Mouse (Mus musculus): ENCODE results near the gene Agbl4. TPM values are rescaled to one million over a fixed set of nuclear protein-coding genes. Genes with fewer than 3 reads are reported as not detected.

The Agbl4 gene
- polyA plus RNA-seq, 1 experiment, result 79.8 TPM

DNA sequence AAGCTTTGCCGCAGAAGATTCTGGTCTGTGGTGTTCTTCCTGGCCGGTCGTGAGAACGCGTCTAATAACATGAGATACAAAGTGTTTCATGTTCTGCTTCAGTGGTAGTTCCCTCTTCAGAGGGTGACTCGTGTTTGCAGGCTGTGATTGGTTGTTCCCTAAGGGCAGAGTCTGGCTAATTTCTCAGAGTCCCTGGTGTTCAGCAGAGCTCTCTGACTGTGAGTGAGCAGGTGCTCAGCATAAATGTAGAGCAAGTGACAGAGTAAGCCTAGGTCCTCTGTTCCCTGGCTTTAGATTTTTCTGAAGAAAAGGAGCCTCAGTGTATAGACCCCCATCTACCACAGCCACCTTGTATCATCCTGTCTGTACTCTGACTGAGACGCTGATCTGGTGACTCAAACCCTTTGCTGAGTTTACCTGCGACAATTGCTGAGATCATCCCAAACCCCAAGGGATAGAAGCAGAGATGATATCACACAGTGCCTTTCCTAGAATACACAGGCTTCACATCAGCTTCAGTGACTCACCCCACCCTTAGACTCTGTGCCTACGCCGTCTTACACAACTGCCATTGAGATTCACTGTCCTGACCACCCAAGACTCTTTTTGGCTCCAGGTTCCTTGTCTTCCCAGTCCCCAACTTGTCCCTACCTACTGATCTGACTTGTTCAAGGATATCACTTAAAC is 1179.8 kb downstream of the Agbl4 start:
- H3K27ac ChIP-seq (ENCODE audit: control insufficient read depth, insufficient read depth, low read depth, low read length), result no peak overlapping the region
- no peaks in the 10 kb centered on the region for H3K27me3 ChIP-seq (ENCODE audit: control insufficient read depth, insufficient read depth, low read length)
- no peak for TF ChIP-seq CTCF (IDR thresholded peaks at IDR 0.05; ENCODE audit: control insufficient read depth, insufficient read depth, insufficient replicate concordance, low read depth, low read length)
- TF ChIP-seq POLR2A (IDR thresholded peaks at IDR 0.05; ENCODE audit: control insufficient read depth, low read depth, low read length), result no peak
- H3K4me1 ChIP-seq (ENCODE audit: control insufficient read depth, insufficient read depth, low read length), result peaks cover 2% of the 10 kb centered on the region; the same call in 1 of the 2 replicates
- no peak overlapping the region for H3K4me3 ChIP-seq (ENCODE audit: control insufficient read depth, low read depth, low read length)
- no peaks in the 10 kb centered on the region for H3K36me3 ChIP-seq (ENCODE audit: control insufficient read depth, insufficient read depth, low read length)

DNA sequence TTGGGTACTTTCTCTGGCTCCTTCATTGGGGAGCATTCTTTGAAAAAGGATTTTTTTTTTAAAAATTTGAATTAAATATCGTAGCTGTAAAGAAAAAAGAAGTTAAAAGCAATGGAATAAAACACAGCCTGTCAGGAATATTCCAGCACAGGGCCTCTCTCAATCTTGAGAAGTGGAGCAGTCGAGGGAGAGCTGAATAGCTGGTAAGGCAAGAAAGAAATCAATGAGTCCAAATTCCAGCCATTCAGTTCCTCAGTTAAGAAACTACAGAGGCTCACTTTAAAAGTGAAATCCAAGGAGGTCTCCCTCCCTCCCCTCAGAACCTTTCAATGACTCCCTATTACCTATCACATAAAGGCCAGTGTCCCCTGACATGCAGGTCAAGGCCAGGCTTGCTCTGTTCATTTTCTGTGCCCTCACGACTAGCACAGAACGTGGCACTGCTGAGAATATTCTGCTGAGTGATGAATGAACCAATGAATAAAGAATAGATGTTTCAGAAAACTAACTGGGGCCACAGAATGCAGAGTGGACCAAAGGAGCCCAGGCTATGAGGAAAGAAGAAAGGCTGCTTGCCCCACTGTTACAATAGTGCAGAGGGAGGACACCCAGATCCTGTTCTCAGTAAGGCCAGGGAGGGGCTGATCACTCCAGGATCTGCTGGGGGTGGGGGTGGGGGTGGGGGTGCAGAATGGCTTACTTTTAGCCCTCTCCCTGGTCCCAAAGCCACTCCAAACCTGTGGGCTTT is 1181.8 kb downstream of the Agbl4 start:
- Histone ChIP-seq H3K4me1 (ENCODE audit: control insufficient read depth, insufficient read depth, low read length) (peaks cover 2% of the 10 kb centered on the region; the same call in 1 of the 2 replicates), H3K27ac (ENCODE audit: control insufficient read depth, insufficient read depth, low read depth, low read length) (no peak overlapping the region), H3K4me3 (ENCODE audit: control insufficient read depth, low read depth, low read length) (no peak overlapping the region), H3K36me3 (ENCODE audit: control insufficient read depth, insufficient read depth, low read length) (no peaks in the 10 kb centered on the region), H3K27me3 (ENCODE audit: control insufficient read depth, insufficient read depth, low read length) (no peaks in the 10 kb centered on the region)
- TF ChIP-seq CTCF (IDR thresholded peaks at IDR 0.05; ENCODE audit: control insufficient read depth, insufficient read depth, insufficient replicate concordance, low read depth, low read length), result no peak

DNA sequence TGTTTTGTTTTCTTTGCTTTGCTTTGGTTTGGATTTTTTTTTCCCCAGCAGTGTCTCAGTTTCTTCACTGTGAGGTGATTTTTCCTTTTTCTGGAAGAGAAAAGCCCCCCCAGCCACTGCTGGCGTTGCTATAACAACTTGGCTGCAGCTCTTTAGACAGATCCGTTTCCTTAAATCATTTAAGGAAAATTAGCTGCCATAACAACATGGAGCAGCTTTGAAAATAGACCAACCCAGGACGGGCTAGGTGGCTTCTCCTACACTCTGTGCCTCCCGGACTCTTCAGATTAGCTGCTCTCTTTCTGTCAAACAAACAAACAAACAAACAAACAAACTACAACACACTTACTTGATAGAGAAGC is 1182.4 kb downstream of the Agbl4 start:
- no peaks in the 10 kb centered on the region for H3K36me3 ChIP-seq (ENCODE audit: control insufficient read depth, insufficient read depth, low read length)
- peaks cover 2% of the 10 kb centered on the region; the same call in 1 of the 2 replicates for H3K4me1 ChIP-seq (ENCODE audit: control insufficient read depth, insufficient read depth, low read length)
- no peak overlapping the region for H3K4me3 ChIP-seq (ENCODE audit: control insufficient read depth, low read depth, low read length)
- TF ChIP-seq POLR2A (IDR thresholded peaks at IDR 0.05; ENCODE audit: control insufficient read depth, low read depth, low read length), result no peak
- TF ChIP-seq CTCF (IDR thresholded peaks at IDR 0.05; ENCODE audit: control insufficient read depth, insufficient read depth, insufficient replicate concordance, low read depth, low read length), result no peak
- no peak overlapping the region for H3K27ac ChIP-seq (ENCODE audit: control insufficient read depth, insufficient read depth, low read depth, low read length)
- no peaks in the 10 kb centered on the region for H3K27me3 ChIP-seq (ENCODE audit: control insufficient read depth, insufficient read depth, low read length)

DNA sequence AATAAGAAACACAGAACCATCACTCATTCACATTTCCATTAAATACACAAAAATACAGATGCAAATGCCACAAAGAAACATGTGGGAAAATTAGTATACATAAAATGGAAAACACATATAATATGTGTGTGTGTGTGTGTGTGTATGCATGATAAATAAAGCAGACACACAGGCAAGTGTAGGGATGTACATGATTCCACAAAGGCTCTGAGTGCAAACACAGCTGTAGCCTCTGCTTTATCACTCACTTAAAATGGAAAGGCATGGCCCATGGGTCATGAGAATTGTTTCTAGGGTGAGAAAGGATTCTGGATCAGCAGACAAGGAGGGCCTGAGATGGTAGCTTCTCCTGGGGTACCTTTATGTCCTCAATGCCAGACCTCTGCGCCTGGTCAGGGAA is 1182.8 kb downstream of the Agbl4 start:
- no peaks in the 10 kb centered on the region for H3K36me3 ChIP-seq (ENCODE audit: control insufficient read depth, insufficient read depth, low read length)
- H3K4me1 ChIP-seq (ENCODE audit: control insufficient read depth, insufficient read depth, low read length), result peaks cover 2% of the 10 kb centered on the region; the same call in 1 of the 2 replicates
- no peak overlapping the region for H3K27ac ChIP-seq (ENCODE audit: control insufficient read depth, insufficient read depth, low read depth, low read length)
- no peak overlapping the region for H3K4me3 ChIP-seq (ENCODE audit: control insufficient read depth, low read depth, low read length)
- TF ChIP-seq POLR2A (IDR thresholded peaks at IDR 0.05; ENCODE audit: control insufficient read depth, low read depth, low read length) (no peak), CTCF (IDR thresholded peaks at IDR 0.05; ENCODE audit: control insufficient read depth, insufficient read depth, insufficient replicate concordance, low read depth, low read length) (no peak)
- no peaks in the 10 kb centered on the region for H3K27me3 ChIP-seq (ENCODE audit: control insufficient read depth, insufficient read depth, low read length)

DNA sequence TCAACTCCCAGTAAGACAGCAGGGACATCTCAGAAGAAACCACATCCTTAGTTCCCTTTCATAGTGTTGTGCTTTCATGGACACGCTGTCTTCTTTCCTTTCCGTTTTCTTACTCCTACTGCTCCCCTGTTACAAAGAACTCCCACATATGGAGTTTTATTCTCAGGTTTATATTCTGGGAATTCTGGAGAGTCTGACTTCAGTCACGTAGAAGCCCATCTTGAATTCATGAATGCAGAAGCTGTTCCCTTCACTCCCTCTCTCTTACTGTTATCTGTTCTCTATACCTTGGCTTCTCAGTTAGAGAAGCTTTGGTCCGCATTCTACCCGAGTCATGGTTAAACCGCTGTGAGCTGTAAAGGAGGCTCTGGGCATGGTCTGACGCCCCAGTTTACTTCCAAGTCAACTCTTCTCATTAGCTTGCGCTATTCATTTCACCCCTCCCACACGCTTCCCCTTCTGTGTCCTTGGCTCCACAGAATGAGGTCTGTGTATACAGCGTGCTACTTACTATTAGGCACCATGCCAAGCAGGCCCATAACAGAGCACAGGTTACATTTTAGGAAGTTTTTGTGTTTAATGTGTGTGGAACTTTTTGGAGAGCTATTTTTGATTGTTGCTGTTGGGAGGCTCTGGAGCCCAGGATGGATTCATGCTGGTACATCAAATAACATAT is 1186.2 kb downstream of the Agbl4 start:
- Histone ChIP-seq H3K27ac (ENCODE audit: control insufficient read depth, insufficient read depth, low read depth, low read length) (no peak overlapping the region), H3K36me3 (ENCODE audit: control insufficient read depth, insufficient read depth, low read length) (no peaks in the 10 kb centered on the region), H3K4me1 (ENCODE audit: control insufficient read depth, insufficient read depth, low read length) (no peaks in the 10 kb centered on the region), H3K4me3 (ENCODE audit: control insufficient read depth, low read depth, low read length) (no peak overlapping the region), H3K27me3 (ENCODE audit: control insufficient read depth, insufficient read depth, low read length) (no peaks in the 10 kb centered on the region)
- TF ChIP-seq CTCF (IDR thresholded peaks at IDR 0.05; ENCODE audit: control insufficient read depth, insufficient read depth, insufficient replicate concordance, low read depth, low read length), result no peak
- no peak for TF ChIP-seq POLR2A (IDR thresholded peaks at IDR 0.05; ENCODE audit: control insufficient read depth, low read depth, low read length)

DNA sequence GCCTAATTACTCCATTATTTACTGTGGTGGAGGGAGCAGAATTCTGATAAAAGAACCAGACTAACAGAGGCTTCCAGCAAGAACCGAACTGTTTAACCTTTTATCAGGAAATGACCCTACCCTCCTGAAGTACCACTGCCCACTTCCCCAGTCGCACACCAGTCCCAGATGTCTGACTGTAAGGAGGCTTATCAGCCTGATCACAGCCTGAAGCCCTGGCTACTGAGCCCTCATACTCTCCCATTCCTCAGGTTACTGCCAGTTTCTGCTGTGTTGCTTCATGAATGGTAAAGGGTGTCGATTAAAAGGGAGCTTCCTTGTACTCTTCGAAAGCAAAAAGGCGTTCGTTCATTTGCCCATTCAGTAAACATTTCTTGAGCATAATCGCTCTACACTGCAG is 1186.8 kb downstream of the Agbl4 start:
- TF ChIP-seq CTCF (IDR thresholded peaks at IDR 0.05; ENCODE audit: control insufficient read depth, insufficient read depth, insufficient replicate concordance, low read depth, low read length), result no peak
- TF ChIP-seq POLR2A (IDR thresholded peaks at IDR 0.05; ENCODE audit: control insufficient read depth, low read depth, low read length), result no peak
- Histone ChIP-seq H3K4me3 (ENCODE audit: control insufficient read depth, low read depth, low read length) (no peak overlapping the region), H3K4me1 (ENCODE audit: control insufficient read depth, insufficient read depth, low read length) (no peaks in the 10 kb centered on the region), H3K27ac (ENCODE audit: control insufficient read depth, insufficient read depth, low read depth, low read length) (0 out of 2 replicates have a peak overlapping the region, but pooled peaks have one; percentile 8), H3K36me3 (ENCODE audit: control insufficient read depth, insufficient read depth, low read length) (no peaks in the 10 kb centered on the region), H3K27me3 (ENCODE audit: control insufficient read depth, insufficient read depth, low read length) (no peaks in the 10 kb centered on the region)

DNA sequence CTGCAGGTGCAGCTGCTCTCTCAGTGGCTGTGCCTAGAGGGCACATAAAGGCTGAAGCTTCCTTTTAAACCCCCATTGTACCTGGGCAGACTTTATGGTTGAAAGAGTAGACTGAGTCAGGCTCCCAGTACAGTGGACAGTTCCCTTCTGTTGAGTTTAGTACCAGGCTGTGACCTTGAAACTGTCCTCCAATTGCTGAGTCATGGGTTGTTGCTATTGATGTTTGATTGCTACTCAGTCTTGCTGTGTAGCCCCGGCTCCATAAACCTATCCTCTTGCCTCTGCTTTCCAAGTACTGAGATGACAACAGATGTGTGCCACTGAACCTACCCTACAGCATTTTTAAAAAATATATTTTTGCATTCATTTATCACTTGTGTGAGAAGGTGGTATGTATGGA is 1190.8 kb downstream of the Agbl4 start:
- H3K27me3 ChIP-seq (ENCODE audit: control insufficient read depth, insufficient read depth, low read length), result no peaks in the 10 kb centered on the region
- no peaks in the 10 kb centered on the region for H3K4me1 ChIP-seq (ENCODE audit: control insufficient read depth, insufficient read depth, low read length)

More for the DNA sequence above, 1190.8 kb downstream of the Agbl4 start:
- H3K36me3 ChIP-seq (ENCODE audit: control insufficient read depth, insufficient read depth, low read length), result no peaks in the 10 kb centered on the region
- TF ChIP-seq POLR2A (IDR thresholded peaks at IDR 0.05; ENCODE audit: control insufficient read depth, low read depth, low read length) (no peak), CTCF (IDR thresholded peaks at IDR 0.05; ENCODE audit: control insufficient read depth, insufficient read depth, insufficient replicate concordance, low read depth, low read length) (no peak)
- H3K4me3 ChIP-seq (ENCODE audit: control insufficient read depth, low read depth, low read length), result no peak overlapping the region
- H3K27ac ChIP-seq (ENCODE audit: control insufficient read depth, insufficient read depth, low read depth, low read length), result no peak overlapping the region

Data from testis, adult 2 months (tissue).